Mouse (Mus musculus): Measurements from ENCODE around the gene Alas2.

Alas2 gene

GRCm38 (mm10) chrX:150547239-150547638 lies at the start of gene Alas2:
Gene Alas2 (plus strand): TSS chrX:150547375.
- DNase-seq (ENCODE audit: low spot score in 2 of 2): peak; percentile 45 to 74

GRCm38 (mm10) chrX:150508696-150509095 lies 38.5 kb upstream of the Alas2 start:
- DNase-seq (ENCODE audit: low spot score in 2 of 2): no peak

DNA sequence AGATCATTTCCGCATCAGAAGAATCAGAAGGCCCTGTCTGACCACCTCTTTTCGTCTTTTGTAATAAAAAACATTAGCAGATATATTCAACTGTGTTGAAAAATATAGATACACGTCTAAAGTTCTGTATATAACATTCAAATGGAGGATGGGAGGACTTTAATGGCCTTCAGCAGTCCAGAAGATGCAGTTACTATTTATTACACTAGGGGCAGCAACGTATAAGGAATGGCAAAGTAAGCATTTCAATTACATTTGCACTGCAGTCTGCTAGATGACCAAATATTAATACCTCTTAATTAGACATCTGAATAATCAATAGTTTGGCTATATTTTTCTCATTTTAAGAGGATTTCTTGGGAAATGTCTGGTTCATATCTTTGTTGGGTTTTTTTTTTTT lies 36.5 kb upstream of the Alas2 start:
- no peak for DNase-seq (ENCODE audit: low spot score in 2 of 2)

- no peak for DNase-seq (ENCODE audit: low spot score in 2 of 2)
These were observed 35.9 kb upstream of the Alas2 start for GRCm38 (mm10) chrX:150511274-150511673.

DNA sequence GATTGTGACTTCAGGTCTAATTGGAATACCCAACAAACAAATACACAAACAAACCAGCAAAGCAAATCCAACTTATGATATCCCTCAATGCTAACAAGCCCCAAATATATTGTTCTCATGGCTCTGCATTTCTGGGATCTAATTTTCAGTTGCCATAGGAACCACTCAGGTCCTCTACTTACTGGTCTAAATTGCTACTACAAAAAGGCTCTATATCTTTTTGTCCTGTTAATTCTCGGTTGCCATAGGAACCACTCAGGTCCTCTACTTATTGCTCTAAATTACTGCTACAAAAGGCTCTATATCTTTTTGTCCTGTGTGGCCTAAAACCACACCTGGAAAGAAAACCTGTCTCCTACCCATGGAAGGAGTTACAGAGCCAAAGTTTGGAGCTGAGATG lies 33.0 kb upstream of the Alas2 start:
- no peak for DNase-seq (ENCODE audit: low spot score in 2 of 2)

DNA sequence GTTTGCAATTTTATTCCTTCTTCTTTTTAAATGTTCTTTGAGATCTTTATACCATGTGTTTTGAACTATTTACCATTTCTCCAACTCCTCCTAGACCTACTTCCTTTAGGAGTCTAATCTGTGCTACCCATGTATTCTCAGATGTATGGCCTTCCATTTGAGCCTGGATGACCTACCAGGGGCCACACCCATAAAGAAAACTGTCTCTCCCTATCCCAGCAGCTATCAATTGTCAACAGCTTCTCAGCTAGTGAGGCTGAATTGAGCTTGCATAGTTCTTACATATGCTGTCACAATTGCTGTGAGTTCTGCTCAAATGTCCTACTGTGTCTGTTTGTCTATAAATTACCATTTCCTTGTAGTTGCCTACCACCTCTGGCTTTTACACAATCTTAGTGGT lies 31.2 kb upstream of the Alas2 start:
- DNase-seq (ENCODE audit: low spot score in 2 of 2): peak in 1 of 2 experiments; percentile 15

DNA sequence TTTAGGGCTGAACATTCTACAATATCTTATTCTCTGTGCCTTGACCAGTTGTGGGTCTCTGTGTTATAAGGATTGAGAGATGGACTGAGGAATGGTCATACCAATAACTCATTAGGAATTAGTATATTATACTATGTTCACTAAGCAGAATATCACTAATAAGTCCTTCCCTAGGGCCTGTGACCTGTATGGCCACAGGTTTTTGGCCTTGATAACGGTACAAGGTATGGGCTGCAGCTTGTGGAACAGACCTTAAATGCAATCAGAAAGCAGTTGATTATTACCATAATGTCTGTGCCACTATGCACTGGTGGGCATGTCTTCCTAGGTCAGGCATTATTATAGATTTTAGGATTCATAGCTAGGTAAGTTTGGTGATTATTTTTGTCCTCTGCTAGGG lies 30.7 kb upstream of the Alas2 start:
- no peak for DNase-seq (ENCODE audit: low spot score in 2 of 2)

DNA sequence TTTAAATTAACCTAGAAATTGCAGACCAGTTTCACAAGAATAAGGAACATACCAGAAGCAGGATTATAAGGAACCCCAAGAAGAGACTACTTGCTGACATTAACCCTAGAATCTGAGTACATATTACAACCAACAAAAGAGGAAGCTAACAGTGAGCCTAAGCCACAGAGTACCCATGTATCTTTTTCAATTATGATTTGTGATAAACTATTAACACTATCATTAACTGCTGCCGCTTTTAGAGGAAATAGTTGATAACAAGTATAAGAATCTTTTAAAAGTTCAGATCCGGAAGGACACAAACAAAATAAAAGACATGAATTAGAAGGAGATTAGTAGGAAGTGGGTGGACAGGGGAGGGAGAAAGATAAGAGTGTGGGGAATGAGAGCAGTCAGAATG lies 7.1 kb upstream of the Alas2 start:
- no peak for DNase-seq (ENCODE audit: low spot score in 2 of 2)

DNA sequence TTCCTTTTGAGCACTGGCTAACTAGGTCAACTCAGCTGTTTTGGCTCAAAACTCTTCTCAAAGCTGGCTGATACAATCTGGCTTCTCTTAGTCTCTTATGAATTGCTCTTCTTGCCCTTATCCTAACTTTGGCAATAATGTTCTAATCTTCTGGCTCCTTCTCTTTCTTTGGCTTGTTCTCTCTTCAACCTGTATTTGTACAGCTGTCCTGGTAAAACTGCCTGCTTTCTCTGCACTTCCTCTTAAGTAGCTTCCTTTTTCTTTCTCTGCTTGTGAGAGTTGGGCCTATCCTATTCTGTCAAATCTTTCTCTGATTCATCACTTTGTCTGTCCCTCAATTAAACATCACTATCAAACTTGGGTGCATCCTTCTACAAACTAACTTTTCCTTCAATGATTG lies 5.5 kb upstream of the Alas2 start:
- DNase-seq (ENCODE audit: low spot score in 2 of 2): no peak

DNA sequence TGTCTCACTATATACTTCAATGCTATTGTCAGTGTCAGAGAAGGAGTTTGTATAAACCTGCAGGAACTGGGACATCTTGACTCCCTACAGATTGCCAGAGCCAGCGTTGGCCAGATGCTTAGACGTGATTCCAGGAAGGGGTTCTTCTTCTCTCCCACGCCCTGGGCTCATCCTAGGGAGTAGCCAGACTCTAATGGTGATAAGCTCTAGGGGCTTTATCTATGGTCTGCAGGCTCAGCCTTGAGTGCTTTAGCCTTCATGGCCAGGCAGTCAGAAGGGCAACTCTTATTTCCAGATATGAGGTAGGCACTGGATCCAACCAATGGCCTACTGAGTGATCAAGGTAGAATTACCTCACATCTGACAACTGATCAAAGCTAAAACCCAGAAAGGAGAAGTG lies 2.5 kb downstream of the Alas2 start:
- peak; percentile 73 to 75 for DNase-seq (ENCODE audit: low spot score in 2 of 2)

DNA sequence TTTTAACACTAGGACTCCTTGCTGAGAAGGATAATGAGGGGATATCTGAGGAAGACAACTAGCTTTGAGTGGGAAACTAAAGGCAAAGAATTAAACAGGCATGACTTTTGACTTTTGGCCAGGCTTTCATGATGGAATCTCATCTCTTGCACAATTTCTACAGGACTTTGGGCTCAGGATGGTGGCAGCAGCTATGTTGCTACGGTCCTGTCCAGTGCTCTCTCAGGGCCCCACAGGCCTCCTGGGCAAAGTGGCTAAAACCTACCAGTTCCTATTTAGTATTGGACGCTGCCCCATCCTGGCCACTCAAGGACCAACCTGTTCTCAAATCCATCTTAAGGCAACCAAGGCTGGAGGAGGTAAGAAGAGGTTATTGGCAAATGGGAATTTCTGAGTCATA lies 4.8 kb downstream of the Alas2 start:
- peak in 1 of 2 experiments; percentile 56 for DNase-seq (ENCODE audit: low spot score in 2 of 2)

- DNase-seq (ENCODE audit: low spot score in 2 of 2): no peak
These were observed 6.9 kb downstream of the Alas2 start for GRCm38 (mm10) chrX:150554032-150554431.

DNA sequence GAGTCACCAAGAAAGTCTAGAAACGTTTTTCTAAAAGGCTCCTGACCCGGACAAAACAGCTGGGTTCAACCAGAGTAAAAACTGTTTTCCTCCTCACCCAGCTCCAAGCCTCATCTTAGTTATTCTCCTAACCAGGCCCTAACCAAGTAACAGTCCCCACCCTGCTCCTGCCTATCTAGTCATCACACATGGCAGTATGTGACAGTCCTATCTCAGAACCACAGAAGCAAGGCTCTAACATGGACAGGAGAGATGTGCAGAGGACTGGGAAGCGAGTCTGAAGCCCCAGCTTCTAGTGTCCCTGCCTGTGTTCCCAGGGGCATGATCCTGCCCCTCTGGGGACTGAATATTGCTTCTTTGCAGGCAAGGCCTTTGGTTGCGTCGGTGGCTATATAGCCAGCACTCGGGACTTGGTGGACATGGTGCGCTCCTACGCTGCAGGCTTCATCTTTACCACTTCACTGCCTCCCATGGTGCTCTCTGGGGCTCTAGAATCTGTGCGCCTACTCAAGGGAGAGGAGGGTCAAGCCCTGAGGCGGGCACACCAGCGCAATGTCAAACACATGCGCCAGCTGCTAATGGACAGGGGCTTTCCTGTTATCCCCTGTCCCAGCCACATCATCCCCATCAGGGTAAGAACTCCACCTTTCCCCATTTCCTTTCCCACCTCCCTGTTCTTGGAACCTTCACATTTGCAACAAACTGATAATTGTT lies 17.6 kb downstream of the Alas2 start:
- peak; percentile 45 to 63 for DNase-seq (ENCODE audit: low spot score in 2 of 2)

GRCm38 (mm10) chrX:150581921-150582320 lies 34.7 kb downstream of the Alas2 start:
- no peak for DNase-seq (ENCODE audit: low spot score in 2 of 2)

GRCm38 (mm10) chrX:150585116-150585515 lies 37.9 kb downstream of the Alas2 start:
- no peak for DNase-seq (ENCODE audit: low spot score in 2 of 2)

- peak; percentile 78 to 85 for DNase-seq (ENCODE audit: low spot score in 2 of 2)
These were observed 41.0 kb downstream of the Alas2 start, which contains the start of gene Pfkfb1 for GRCm38 (mm10) chrX:150588023-150588764. Gene Pfkfb1 (plus strand): TSS chrX:150588229.

GRCm38 (mm10) chrX:150589696-150590095 lies 42.5 kb downstream of the Alas2 start, which contains the start of gene Apex2:
Gene Apex2 (minus strand): TSS chrX:150589868.
- no peak for DNase-seq (ENCODE audit: low spot score in 2 of 2)

- no peak for DNase-seq (ENCODE audit: low spot score in 2 of 2)
These were observed 46.3 kb downstream of the Alas2 start for GRCm38 (mm10) chrX:150593266-150594035.

DNA sequence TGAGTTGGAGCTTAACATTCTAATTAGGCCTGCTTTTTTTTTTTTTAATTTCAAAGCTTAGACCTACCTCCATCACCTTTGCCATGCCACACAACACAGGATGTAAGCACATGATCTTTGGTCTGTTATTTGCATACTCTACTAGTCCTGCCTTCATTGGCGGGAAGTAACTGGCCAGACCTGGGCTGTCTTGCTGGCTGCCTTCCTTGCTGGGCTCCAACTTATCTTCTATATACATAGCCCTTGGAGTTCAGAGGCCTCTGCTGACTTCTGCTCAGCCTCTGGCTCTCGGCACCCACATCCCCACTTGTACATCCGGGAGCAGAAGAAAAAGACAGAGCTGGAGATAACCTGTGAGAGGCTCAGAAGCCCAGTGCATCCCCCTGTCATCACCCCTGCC lies 47.0 kb downstream of the Alas2 start:
- no peak for DNase-seq (ENCODE audit: low spot score in 2 of 2)

- DNase-seq (ENCODE audit: low spot score in 2 of 2): no peak
These were observed 48.0 kb downstream of the Alas2 start for GRCm38 (mm10) chrX:150595016-150595760.

- no peak for DNase-seq (ENCODE audit: low spot score in 2 of 2)
These were observed 51.7 kb downstream of the Alas2 start for GRCm38 (mm10) chrX:150598882-150599281.
